Mouse (Mus musculus): ENCODE data around the gene 2010111I01Rik.

GRCm38 (mm10) chr13:62939371-62939770, 25.3 kb upstream of the 2010111I01Rik start:
- TF ChIP-seq MAX (IDR thresholded peaks at IDR 0.05; ENCODE audit: low read length) (no peak), CHD1 (IDR thresholded peaks at IDR 0.05; ENCODE audit: low read depth, low read length) (no peak), CTCF (conservative IDR thresholded peaks at IDR 0.05 in 1 of 2, IDR thresholded peaks at IDR 0.05 in 1 of 2; ENCODE audit: low read depth in 2 of 2, low read length in 2 of 2) (no peak), POLR2A (IDR thresholded peaks at IDR 0.05; ENCODE audit: low read depth, low read length) (no peak)

All from CH12.LX (cell line).